Mouse (Mus musculus): ENCODE measurements around the gene Six2. TPM values are rescaled to one million over a fixed set of nuclear protein-coding genes. Genes with fewer than 3 reads are reported as not detected.

Gene Six2
- 21.3 and 21.9 TPM in 2 replicates for polyA plus RNA-seq (2015; fragmentation: Nextera tagmentation; extraction: Ambion mirVana)

GRCm38 (mm10) chr17:85688236-85688910, at the start of gene Six2:
Gene Six2 (minus strand): TSS chr17:85688274.
- Histone ChIP-seq H3K4me3 (peak within 1 kb of the TSS; percentile 76), H3K9ac (peak within 1 kb of the TSS; percentile 95), H3K4me2 (peak within 1 kb of the TSS; percentile 72), H3K27ac (peak within 1 kb of the TSS; percentile 94), H3K36me3 (0 out of 2 replicates have a peak, but pooled peaks cover 3% of the 10 kb centered on the region), H3K4me1 (peaks cover 49% of the 10 kb centered on the region), H3K27me3 (peaks cover 82% of the 10 kb centered on the region), H3K9me3 (no peaks in the 10 kb centered on the region)
- WGBS = under 1% methylated on average over 55 of the region's 55 CpGs
- ATAC-seq (ENCODE audit: insufficient number of reproducible peaks, insufficient read depth, low FRiP score, low TSS enrichment, low read depth) = peak; percentile 93

- no peak overlapping the region for H3K4me3 ChIP-seq
- no peaks in the 10 kb centered on the region for H3K27me3 ChIP-seq
- 0 out of 2 replicates have a peak overlapping the region, but pooled peaks have one; percentile 39 for H3K27ac ChIP-seq
- H3K4me1 ChIP-seq = peaks cover 12% of the 10 kb centered on the region
- H3K9me3 ChIP-seq = no peaks in the 10 kb centered on the region
- WGBS = 21% methylated on average over 19 of the region's 19 CpGs
- no peak overlapping the region; the same call in 1 of the 2 replicates for H3K4me2 ChIP-seq
- peak; percentile 64 for ATAC-seq (ENCODE audit: insufficient number of reproducible peaks, insufficient read depth, low FRiP score, low TSS enrichment, low read depth)
- no peak overlapping the region for H3K9ac ChIP-seq
- H3K36me3 ChIP-seq = no peaks in the 10 kb centered on the region
These were observed 49.2 kb upstream of the Six2 start for GRCm38 (mm10) chr17:85737090-85737780.

- ATAC-seq (ENCODE audit: insufficient number of reproducible peaks, insufficient read depth, low FRiP score, low TSS enrichment, low read depth) = no peak
- H3K9me3 ChIP-seq = no peaks in the 10 kb centered on the region
- H3K4me1 ChIP-seq = no peaks in the 10 kb centered on the region; the same call in 1 of the 2 replicates
- H3K27ac ChIP-seq = no peak overlapping the region
- no peak overlapping the region for H3K9ac ChIP-seq
- 81% methylated on average over 5 of the region's 5 CpGs for WGBS
- H3K4me3 ChIP-seq = no peak overlapping the region
- H3K36me3 ChIP-seq = no peaks in the 10 kb centered on the region
- no peak overlapping the region for H3K4me2 ChIP-seq
- no peaks in the 10 kb centered on the region for H3K27me3 ChIP-seq
These were observed 43.3 kb upstream of the Six2 start for GRCm38 (mm10) chr17:85731329-85731728.

- H3K4me2 ChIP-seq = no peak overlapping the region
- WGBS = 88% methylated on average over 12 of the region's 12 CpGs
- H3K27ac ChIP-seq = no peak overlapping the region
- H3K27me3 ChIP-seq = no peaks in the 10 kb centered on the region
- H3K4me1 ChIP-seq = no peaks in the 10 kb centered on the region; the same call in 1 of the 2 replicates
- no peak for ATAC-seq (ENCODE audit: insufficient number of reproducible peaks, insufficient read depth, low FRiP score, low TSS enrichment, low read depth)
- no peak overlapping the region for H3K9ac ChIP-seq
- no peaks in the 10 kb centered on the region for H3K9me3 ChIP-seq
- no peak overlapping the region for H3K4me3 ChIP-seq
- no peaks in the 10 kb centered on the region for H3K36me3 ChIP-seq
These were observed 42.3 kb upstream of the Six2 start for GRCm38 (mm10) chr17:85730231-85731015.

GRCm38 (mm10) chr17:85728071-85728718, 40.1 kb upstream of the Six2 start:
- Histone ChIP-seq H3K27me3 (no peaks in the 10 kb centered on the region), H3K9ac (no peak overlapping the region), H3K36me3 (no peaks in the 10 kb centered on the region), H3K4me1 (no peaks in the 10 kb centered on the region; the same call in 1 of the 2 replicates), H3K4me2 (no peak overlapping the region), H3K4me3 (no peak overlapping the region), H3K9me3 (no peaks in the 10 kb centered on the region), H3K27ac (no peak overlapping the region)
- 92% methylated on average over 5 of the region's 5 CpGs for WGBS
- no peak for ATAC-seq (ENCODE audit: insufficient number of reproducible peaks, insufficient read depth, low FRiP score, low TSS enrichment, low read depth)

GRCm38 (mm10) chr17:85725988-85726387, 37.9 kb upstream of the Six2 start:
- WGBS = 89% methylated on average over 9 of the region's 9 CpGs
- H3K27ac ChIP-seq = no peak overlapping the region
- no peaks in the 10 kb centered on the region for H3K27me3 ChIP-seq
- no peak overlapping the region for H3K4me3 ChIP-seq
- H3K4me2 ChIP-seq = no peak overlapping the region
- H3K9me3 ChIP-seq = no peaks in the 10 kb centered on the region
- no peaks in the 10 kb centered on the region; the same call in none of the 2 replicates for H3K4me1 ChIP-seq
- no peak for ATAC-seq (ENCODE audit: insufficient number of reproducible peaks, insufficient read depth, low FRiP score, low TSS enrichment, low read depth)
- H3K9ac ChIP-seq = no peak overlapping the region
- H3K36me3 ChIP-seq = no peaks in the 10 kb centered on the region

- no peak overlapping the region for H3K9ac ChIP-seq
- no peaks in the 10 kb centered on the region for H3K9me3 ChIP-seq
- no peaks in the 10 kb centered on the region for H3K36me3 ChIP-seq
- H3K27me3 ChIP-seq = 0 out of 2 replicates have a peak, but pooled peaks cover 16% of the 10 kb centered on the region
- H3K4me2 ChIP-seq = no peak overlapping the region
- 81% methylated on average over 5 of the region's 5 CpGs for WGBS
- H3K27ac ChIP-seq = no peak overlapping the region
- H3K4me3 ChIP-seq = no peak overlapping the region
- H3K4me1 ChIP-seq = no peaks in the 10 kb centered on the region; the same call in none of the 2 replicates
- no peak for ATAC-seq (ENCODE audit: insufficient number of reproducible peaks, insufficient read depth, low FRiP score, low TSS enrichment, low read depth)
These were observed 35.1 kb upstream of the Six2 start for GRCm38 (mm10) chr17:85723166-85723565.

- Histone ChIP-seq H3K9ac (no peak overlapping the region), H3K4me3 (no peak overlapping the region), H3K4me2 (peak overlapping the region; percentile 3; the same call in 1 of the 2 replicates), H3K27me3 (0 out of 2 replicates have a peak, but pooled peaks cover 19% of the 10 kb centered on the region), H3K27ac (peak overlapping the region; percentile 33; the same call in 1 of the 2 replicates), H3K36me3 (no peaks in the 10 kb centered on the region), H3K9me3 (no peaks in the 10 kb centered on the region), H3K4me1 (peaks cover 27% of the 10 kb centered on the region)
- ATAC-seq (ENCODE audit: insufficient number of reproducible peaks, insufficient read depth, low FRiP score, low TSS enrichment, low read depth) = no peak
- 36% methylated on average over 7 of the region's 7 CpGs for WGBS
These were observed 29.2 kb upstream of the Six2 start for GRCm38 (mm10) chr17:85717266-85717665.

- no peaks in the 10 kb centered on the region for H3K9me3 ChIP-seq
- H3K4me1 ChIP-seq = peaks cover 27% of the 10 kb centered on the region
- no peaks in the 10 kb centered on the region for H3K36me3 ChIP-seq
- no peak overlapping the region for H3K9ac ChIP-seq
- 0 out of 2 replicates have a peak, but pooled peaks cover 19% of the 10 kb centered on the region for H3K27me3 ChIP-seq
- no peak overlapping the region for H3K4me2 ChIP-seq
- WGBS = 70% methylated on average over 11 of the region's 11 CpGs
- H3K4me3 ChIP-seq = no peak overlapping the region
- no peak overlapping the region for H3K27ac ChIP-seq
- ATAC-seq (ENCODE audit: insufficient number of reproducible peaks, insufficient read depth, low FRiP score, low TSS enrichment, low read depth) = no peak
These were observed 27.7 kb upstream of the Six2 start for GRCm38 (mm10) chr17:85715784-85716183.

- Histone ChIP-seq H3K4me1 (peaks cover 27% of the 10 kb centered on the region), H3K27ac (no peak overlapping the region), H3K36me3 (no peaks in the 10 kb centered on the region), H3K4me3 (no peak overlapping the region), H3K9me3 (no peaks in the 10 kb centered on the region), H3K9ac (no peak overlapping the region), H3K27me3 (0 out of 2 replicates have a peak, but pooled peaks cover 12% of the 10 kb centered on the region), H3K4me2 (no peak overlapping the region)
- WGBS = 58% methylated on average over 5 of the region's 5 CpGs
- no peak for ATAC-seq (ENCODE audit: insufficient number of reproducible peaks, insufficient read depth, low FRiP score, low TSS enrichment, low read depth)
These were observed 26.3 kb upstream of the Six2 start for GRCm38 (mm10) chr17:85714370-85714769.

- Histone ChIP-seq H3K9ac (no peak overlapping the region), H3K4me2 (no peak overlapping the region), H3K4me3 (no peak overlapping the region), H3K4me1 (peaks cover 25% of the 10 kb centered on the region), H3K27me3 (0 out of 2 replicates have a peak, but pooled peaks cover 3% of the 10 kb centered on the region), H3K36me3 (no peaks in the 10 kb centered on the region), H3K27ac (no peak overlapping the region), H3K9me3 (no peaks in the 10 kb centered on the region)
- WGBS = 85% methylated on average over 10 of the region's 10 CpGs
- no peak for ATAC-seq (ENCODE audit: insufficient number of reproducible peaks, insufficient read depth, low FRiP score, low TSS enrichment, low read depth)
These were observed 24.8 kb upstream of the Six2 start for GRCm38 (mm10) chr17:85712874-85713273.

All from embryonic facial prominence, embryonic 13.5 days (tissue).